Mouse (Mus musculus) 416B (cell line): Measurements from ENCODE around the gene Wipf1.

ENCODE experiments used
- DNase-seq: peaks from one replicate; pipeline ENCODE4 v3.0.0; 2011; ENCODE audit warnings: low read depth

Gene Wipf1

GRCm38 (mm10) chr2:73431959-73432396 is 97.6 kb downstream of the Wipf1 start:
- DNase-seq = no peak

DNA sequence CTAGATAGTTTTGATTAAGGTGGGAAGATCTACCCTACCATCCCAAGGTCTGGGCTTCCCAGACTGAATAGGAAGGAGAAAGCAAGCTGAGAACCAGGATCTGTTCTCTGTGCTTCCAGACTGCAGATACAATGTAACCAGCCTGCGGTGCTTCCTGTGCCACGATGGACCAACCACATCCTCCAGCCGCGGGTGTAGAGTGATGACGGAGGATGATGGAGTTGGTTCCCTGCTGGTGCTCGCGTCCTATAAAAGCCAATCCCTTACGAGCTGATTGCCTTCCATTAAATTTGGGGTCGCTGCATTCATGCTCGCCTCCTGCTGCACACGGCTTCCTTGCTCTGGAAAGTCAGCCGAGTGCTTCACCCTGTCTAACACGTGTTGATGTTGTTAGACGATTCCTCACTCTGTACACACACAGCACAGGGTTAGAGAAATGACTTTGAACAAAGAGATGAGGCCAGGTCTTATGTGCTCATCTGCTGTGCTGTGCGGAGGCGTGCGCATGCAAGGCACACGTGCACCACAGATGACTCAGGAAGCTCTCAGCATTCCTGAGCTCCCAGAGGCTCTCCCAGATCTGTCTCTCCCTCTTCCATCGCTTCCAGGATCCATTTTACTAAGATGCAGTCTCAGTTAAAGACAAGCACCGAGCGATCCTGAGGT is 100.6 kb downstream of the Wipf1 start:
- DNase-seq = no peak

- DNase-seq = peak; percentile 61
These were observed 102.2 kb downstream of the Wipf1 start for GRCm38 (mm10) chr2:73427293-73427692.

GRCm38 (mm10) chr2:73425822-73426221 is 103.7 kb downstream of the Wipf1 start:
- DNase-seq = no peak

GRCm38 (mm10) chr2:73419730-73420129 is 109.8 kb downstream of the Wipf1 start:
- no peak for DNase-seq

GRCm38 (mm10) chr2:73419285-73419684 is 110.2 kb downstream of the Wipf1 start:
- peak; percentile 64 for DNase-seq

DNA sequence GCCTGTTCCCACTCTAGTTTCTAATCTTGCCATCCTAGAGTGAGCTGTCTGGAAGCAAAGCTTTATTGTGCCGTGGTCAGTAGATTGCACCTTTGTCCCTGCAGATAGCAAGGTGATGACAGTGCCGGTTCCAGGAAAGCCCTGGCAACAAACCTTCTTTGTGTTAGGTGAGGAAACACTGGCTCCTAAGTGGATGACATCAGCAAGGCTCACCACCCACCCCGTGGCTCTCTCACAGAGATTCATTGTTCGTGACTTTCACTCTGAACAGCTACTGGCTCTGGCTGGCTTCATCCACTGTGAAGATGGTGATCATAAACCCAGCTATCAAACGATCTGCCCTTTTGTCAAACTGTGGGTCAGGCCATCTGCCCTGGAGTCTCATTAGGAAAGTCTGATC is 113.6 kb downstream of the Wipf1 start:
- DNase-seq = no peak

DNA sequence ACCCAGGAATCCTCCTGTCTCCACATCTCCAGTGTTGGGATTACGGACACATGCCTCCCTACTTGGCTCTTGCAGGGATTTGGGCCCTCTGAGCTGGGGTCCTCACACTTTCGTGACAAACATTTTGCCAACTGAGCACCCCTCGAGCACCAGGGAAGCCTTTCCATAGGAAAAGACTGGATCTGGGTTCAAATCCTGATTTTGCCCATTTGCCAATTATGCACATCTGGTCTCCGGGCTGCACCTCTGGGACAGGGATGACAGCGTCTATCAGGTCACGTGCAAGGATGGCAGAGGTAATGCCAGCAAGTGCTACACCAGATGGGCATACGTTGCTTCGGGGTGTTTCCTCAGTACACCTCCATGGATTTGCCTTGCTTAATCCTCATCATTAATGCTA is 119.5 kb downstream of the Wipf1 start:
- no peak for DNase-seq

GRCm38 (mm10) chr2:73407662-73408061 is 121.9 kb downstream of the Wipf1 start:
- DNase-seq = no peak

- DNase-seq = no peak
These were observed 123.1 kb downstream of the Wipf1 start for GRCm38 (mm10) chr2:73406336-73406915.

GRCm38 (mm10) chr2:73404980-73405379 is 124.6 kb downstream of the Wipf1 start:
- DNase-seq = no peak

DNA sequence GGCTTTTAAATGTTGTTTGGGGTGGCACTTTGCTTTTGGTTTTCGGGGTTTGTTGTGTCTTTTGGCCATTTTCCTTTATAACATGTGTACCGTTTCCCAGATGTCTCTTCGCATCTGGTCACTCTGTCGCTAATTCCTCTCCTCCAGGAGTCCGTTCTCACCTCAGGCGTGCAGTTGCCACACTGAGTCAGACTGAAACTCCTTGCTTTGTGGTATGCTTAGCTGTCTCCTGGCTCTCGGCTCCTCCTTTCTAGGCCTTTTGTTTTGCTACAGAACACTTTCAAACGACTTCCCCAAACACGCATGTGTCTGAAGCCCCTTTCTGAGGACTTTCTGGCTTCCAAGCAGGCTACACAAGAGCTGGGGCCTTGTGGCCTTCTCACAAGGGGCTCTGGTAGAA is 125.1 kb downstream of the Wipf1 start:
- no peak for DNase-seq

DNA sequence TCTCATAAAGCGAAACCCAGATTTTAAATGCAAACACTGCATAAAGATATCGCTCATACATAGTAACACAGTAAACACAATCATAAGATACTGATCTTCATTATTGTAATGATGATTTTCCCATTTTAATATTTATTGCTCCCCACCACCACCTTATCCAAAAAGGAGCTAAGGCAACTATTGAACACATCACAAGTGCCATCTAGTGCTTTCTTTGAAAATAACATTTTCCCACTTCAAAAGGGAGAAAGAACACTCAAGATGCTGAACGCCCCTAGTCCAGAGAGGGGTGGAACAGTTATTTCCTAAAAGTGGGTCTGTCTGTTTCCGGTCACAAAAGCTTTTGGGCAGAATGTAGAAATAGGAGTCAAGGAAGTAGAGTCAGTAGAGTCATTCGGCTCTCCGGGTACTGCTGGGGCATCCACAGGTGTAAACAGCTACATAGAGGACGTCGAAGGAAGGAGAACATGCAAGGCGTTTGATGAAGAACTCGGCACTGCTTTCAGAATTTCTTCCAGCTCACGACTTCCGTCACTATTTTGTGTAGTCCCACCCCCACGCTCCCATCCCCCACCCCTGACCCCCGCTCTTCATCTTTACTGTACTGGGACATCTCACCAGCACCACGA is 126.0 kb downstream of the Wipf1 start:
- peak; percentile 25 for DNase-seq

- no peak for DNase-seq
These were observed 127.8 kb downstream of the Wipf1 start for GRCm38 (mm10) chr2:73401689-73402088.

DNA sequence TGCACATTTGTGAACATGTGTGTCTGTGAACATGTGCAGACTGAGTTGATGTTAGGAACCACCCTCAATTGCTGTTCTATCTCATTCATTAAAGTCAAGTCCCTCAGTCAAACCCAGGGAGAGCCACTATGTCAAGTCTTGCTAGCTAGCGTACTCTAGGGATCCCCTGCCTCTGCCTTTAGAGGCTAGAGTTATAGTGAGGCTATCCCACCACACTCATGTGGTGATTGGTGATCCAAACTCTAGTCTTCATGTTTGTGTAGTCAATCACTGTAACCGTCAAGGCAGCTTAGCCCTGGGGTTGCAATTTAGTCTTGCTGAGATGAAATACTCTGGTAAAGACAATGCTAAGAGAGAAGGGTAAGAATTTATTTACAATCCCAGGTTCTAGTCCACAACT is 132.1 kb downstream of the Wipf1 start:
- no peak for DNase-seq

DNA sequence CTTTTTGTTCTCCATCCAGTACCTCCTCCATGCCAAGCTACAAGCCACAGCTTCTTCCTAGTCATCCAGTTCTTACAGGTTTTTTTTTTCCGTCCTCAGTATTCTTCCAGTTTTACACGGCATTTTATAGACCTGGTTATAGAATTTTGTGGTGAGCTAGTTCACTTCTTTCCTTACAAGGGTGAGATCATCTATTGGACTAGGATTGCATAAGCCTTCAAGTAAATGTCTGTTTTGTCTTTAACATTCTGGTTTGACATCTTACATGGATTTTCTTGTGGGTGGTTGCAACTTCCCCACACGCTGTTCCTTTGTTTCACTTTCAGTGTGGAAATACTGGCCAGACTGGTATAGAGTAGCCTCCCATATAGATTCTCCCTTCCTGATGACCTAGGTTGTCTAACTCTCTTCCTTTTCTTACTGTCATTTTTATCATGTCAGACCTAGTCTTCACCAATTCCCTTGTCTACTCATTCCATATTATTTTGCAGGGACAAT is 132.7 kb downstream of the Wipf1 start:
- DNase-seq = peak; percentile 46

GRCm38 (mm10) chr2:73395516-73395915 is 134.0 kb downstream of the Wipf1 start:
- no peak for DNase-seq

GRCm38 (mm10) chr2:73394476-73394875 is 135.1 kb downstream of the Wipf1 start:
- DNase-seq = no peak

- DNase-seq = no peak
These were observed 136.8 kb downstream of the Wipf1 start for GRCm38 (mm10) chr2:73392772-73393171.

DNA sequence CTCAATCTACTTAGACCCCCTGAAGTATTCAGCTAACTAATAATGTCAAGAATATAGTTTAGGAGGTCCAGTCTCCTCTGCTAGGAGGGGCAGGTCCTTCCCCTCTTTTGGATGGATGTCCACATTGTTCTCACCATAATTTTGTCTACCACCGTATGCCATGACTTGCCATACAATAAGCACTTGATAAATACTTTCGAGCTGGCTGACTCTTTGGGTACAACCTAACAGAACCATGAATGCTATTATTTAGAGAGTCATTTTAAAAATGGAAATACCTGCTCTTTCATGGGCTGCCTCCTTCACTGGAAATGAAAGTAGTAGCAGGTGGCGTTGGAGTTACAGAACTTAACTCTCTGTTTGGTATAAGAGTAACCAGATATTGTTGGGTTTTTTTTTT is 139.6 kb downstream of the Wipf1 start:
- no peak for DNase-seq

DNA sequence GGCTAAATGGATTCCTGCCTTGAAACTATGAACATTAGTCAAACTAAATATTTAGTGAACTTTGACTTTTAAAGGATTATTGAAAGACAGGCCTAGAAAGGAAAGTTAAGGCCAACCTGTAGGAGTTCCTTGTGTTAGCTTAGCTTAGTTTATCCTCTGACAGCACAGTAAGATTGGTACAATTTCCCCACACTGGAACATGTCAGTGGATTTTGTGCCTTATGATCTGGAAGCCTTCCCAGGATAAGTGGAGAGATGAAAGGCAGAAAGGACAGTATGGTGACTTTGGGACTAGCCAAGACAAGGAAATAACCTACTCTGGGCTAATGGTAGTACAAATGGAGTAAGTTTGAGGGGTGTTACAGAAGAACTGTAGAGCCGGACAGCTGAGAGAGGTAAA is 141.7 kb downstream of the Wipf1 start:
- DNase-seq = no peak

DNA sequence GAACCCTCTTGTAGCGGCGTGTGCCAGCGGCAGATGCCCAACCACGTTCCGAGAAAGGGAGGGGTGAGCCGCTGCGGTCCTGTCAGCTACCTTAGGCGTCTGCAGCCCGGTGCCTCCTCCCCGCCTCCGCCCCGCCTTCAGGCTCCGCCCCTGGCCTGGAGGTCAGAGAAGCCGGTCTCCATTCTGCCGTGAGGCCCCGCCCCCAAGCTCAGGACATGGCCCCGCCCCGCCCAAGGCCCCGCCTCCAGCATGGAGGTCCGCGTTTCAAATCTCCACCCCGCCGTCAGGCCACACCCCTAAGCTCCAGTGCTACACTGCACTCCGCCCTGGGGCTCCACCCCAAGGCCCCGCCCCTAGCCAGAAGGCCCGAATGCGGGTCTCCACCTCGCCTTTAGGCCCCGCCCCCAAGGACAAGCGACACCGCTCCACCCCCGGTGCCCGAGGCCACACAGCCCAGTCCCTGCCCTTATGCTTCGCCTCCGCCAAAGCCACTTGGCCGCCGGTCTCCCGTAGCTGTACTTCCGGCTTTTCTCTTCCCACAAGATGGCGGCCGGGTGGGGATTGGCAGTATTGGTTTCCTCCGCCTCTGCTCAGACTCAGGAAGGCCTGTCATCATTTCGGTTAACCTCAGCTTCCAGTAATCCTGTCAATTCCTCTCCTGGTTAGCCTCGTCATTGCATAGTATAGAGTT is 143.0 kb downstream of the Wipf1 start, which contains the start of gene Gpr155:
Gene Gpr155 (minus strand): TSS at position 217 of the 691 bp plus-strand sequence.
- DNase-seq = peak; percentile 100
